Comparison of ENCODE assay signal across 21 mouse cellular contexts in the genomic region with DNA sequence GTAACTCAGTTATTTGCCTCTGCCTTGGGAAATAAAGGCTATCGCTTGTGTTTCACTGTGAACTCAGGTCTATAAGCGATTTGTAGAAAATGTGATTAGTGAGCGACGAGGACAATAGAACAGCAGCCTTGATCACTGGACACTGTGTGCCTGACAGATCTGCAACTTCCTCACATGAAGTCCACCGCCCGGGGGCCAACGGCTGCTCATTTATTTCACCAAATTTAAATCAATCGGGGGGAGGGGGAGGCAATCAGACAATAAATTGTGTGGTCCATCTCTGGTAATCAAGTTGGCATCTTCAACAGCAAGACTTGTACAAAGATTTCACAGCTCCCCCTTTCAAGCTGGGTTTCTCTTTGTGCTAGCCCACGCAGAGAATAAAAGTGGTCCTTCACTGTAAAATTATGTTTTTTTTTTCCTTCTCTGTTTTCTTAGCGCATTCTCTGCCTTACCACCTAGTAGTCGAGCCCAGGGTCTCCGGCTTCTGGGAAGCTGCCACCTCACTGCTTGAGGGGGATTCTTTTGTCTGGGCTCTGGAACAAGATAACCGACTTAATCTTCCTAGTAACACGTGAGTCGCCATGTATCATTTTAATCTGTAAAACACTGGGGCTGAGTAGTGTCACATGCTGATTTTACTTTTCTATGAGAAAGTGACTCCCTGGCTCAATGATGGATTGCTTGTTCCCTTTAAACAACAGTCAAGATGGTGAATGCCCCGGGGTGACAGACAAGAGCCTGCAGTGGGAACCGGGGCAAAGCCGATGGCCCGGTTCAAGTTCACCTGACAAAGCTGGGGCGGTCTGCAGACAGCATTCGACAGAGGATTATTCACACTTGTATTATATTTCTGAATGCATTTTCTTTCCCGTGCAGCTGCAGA. TPM values are rescaled to one million over a fixed set of nuclear protein-coding genes. Genes with fewer than 3 reads are reported as not detected.
A peak's percentile ranks its signal among the peaks of the same experiment; 100 is the strongest.
DNase-seq lines count a peak whose midpoint lies in the region; ATAC-seq and TF ChIP-seq lines count a peak whose summit lies in the region.
"Had no signal": no experiment of that assay in that cellular context is flagged by ENCODE, and none has a peak within 500 bp of the region (broad histone marks: within the 10 kb centered on the region; RNA-seq: fewer than 3 reads in every experiment).

No protein-coding gene starts in this region.

- no peaks in the 10 kb centered on the region for H3K9me3 ChIP-seq in forebrain, embryonic 12.5 days
- H3K9me3 ChIP-seq in hindbrain, embryonic 15.5 days = no peaks in the 10 kb centered on the region
- H3K9me3 ChIP-seq in midbrain, postnatal 0 days (ENCODE audit: low read length) = no peaks in the 10 kb centered on the region
- H3K9me3 ChIP-seq: embryonic facial prominence, embryonic 12.5 days; G1E; liver, embryonic 12.5 days had no signal

- no peak for TF ChIP-seq CTCF in midbrain, postnatal 0 days (IDR thresholded peaks at IDR 0.05)

- H3K4me3 ChIP-seq in forebrain, embryonic 12.5 days (replicated peaks) = no peak overlapping the region
- 0 out of 2 replicates have a peak overlapping the region, but pooled peaks have one; percentile 16 for H3K4me3 ChIP-seq in hindbrain, embryonic 15.5 days
- H3K4me3 ChIP-seq in midbrain, postnatal 0 days (ENCODE audit: low read depth, low read length) = peak overlapping the region; percentile 20; the same call in 1 of the 2 replicates
- H3K4me3 ChIP-seq: embryonic facial prominence, embryonic 12.5 days; heart, adult 2 months; liver, embryonic 12.5 days; myocyte had no signal

- ATAC-seq in forebrain, embryonic 12.5 days (ENCODE audit: low FRiP score) = peak; percentile 55; the same call in 1 of the 2 replicates
- no peak for ATAC-seq in hindbrain, embryonic 15.5 days (ENCODE audit: low FRiP score, low read depth)
- ATAC-seq in midbrain, postnatal 0 days (ENCODE audit: low FRiP score) = no peak
- ATAC-seq in erythroblast, adult 5-6 weeks (replicated peaks; ENCODE audit: low FRiP score, poor library complexity, severe bottlenecking) = no peak
- no peak for ATAC-seq in megakaryocyte-erythroid progenitor cell, adult 5-6 weeks (replicated peaks; ENCODE audit: low FRiP score, low TSS enrichment, poor library complexity, severe bottlenecking)
- ATAC-seq: activated CD4-positive, CD25-positive, alpha-beta regulatory T cell, adult 4 months; liver, embryonic 12.5 days had no signal

- H3K27ac ChIP-seq in forebrain, embryonic 12.5 days = peak overlapping the region; percentile 59
- no peak overlapping the region for H3K27ac ChIP-seq in hindbrain, embryonic 15.5 days (replicated peaks)
- no peak overlapping the region for H3K27ac ChIP-seq in midbrain, postnatal 0 days (ENCODE audit: low read depth, low read length)
- H3K27ac ChIP-seq: embryonic facial prominence, embryonic 12.5 days; heart, adult 2 months; liver, embryonic 12.5 days had no signal

- DNase-seq in brain, adult 2 months (ENCODE audit: low read depth, low spot score) = peak; percentile 4
- peak; percentile 19 for DNase-seq in midbrain, postnatal 0 days (ENCODE audit: low spot score)
- DNase-seq in right cerebral cortex, postnatal 10 days (ENCODE audit: low spot score in 2 of 2) = no peak
- no peak for DNase-seq in cerebellum, adult 8-10 months
- DNase-seq: cerebellum, adult 18-20 months; heart, adult 2 months; kidney, adult 9 months; lung, postnatal 10 days; thymus, adult 2 months had no signal

- peaks cover 25% of the 10 kb centered on the region for H3K4me1 ChIP-seq in forebrain, embryonic 12.5 days
- peaks cover 7% of the 10 kb centered on the region for H3K4me1 ChIP-seq in hindbrain, embryonic 15.5 days (replicated peaks)
- no peaks in the 10 kb centered on the region for H3K4me1 ChIP-seq in midbrain, postnatal 0 days (ENCODE audit: insufficient read depth, low read length)
- H3K4me1 ChIP-seq: embryonic facial prominence, embryonic 12.5 days; liver, embryonic 12.5 days had no signal

- no peak overlapping the region; the same call in 1 of the 2 replicates for H3K9ac ChIP-seq in forebrain, embryonic 12.5 days
- 0 out of 2 replicates have a peak overlapping the region, but pooled peaks have one; percentile 13 for H3K9ac ChIP-seq in hindbrain, embryonic 15.5 days
- 0 out of 2 replicates have a peak overlapping the region, but pooled peaks have one; percentile 29 for H3K9ac ChIP-seq in midbrain, postnatal 0 days (replicated peaks; ENCODE audit: low read length, poor library complexity, severe bottlenecking)
- H3K9ac ChIP-seq: embryonic facial prominence, embryonic 12.5 days; liver, embryonic 12.5 days had no signal

- H3K27me3 ChIP-seq in forebrain, embryonic 12.5 days = peaks cover 21% of the 10 kb centered on the region
- no peaks in the 10 kb centered on the region for H3K27me3 ChIP-seq in hindbrain, embryonic 15.5 days
- H3K27me3 ChIP-seq in midbrain, postnatal 0 days (ENCODE audit: insufficient read depth, low read length) = 0 out of 2 replicates have a peak, but pooled peaks cover 12% of the 10 kb centered on the region
- H3K27me3 ChIP-seq: embryonic facial prominence, embryonic 12.5 days; liver, embryonic 12.5 days had no signal

- no peaks in the 10 kb centered on the region for H3K36me3 ChIP-seq in forebrain, embryonic 12.5 days (replicated peaks)
- no peaks in the 10 kb centered on the region for H3K36me3 ChIP-seq in hindbrain, embryonic 15.5 days
- H3K36me3 ChIP-seq in midbrain, postnatal 0 days (ENCODE audit: insufficient read depth, low read length) = no peaks in the 10 kb centered on the region
- H3K36me3 ChIP-seq: embryonic facial prominence, embryonic 12.5 days; G1E; liver, embryonic 12.5 days had no signal

- WGBS in forebrain, embryonic 12.5 days = 21% methylated on average over 22 of the region's 22 CpGs
- 17% methylated on average over 22 of the region's 22 CpGs for WGBS in hindbrain, embryonic 15.5 days
- 15% methylated on average over 22 of the region's 22 CpGs for WGBS in midbrain, postnatal 0 days

- peak overlapping the region; percentile 25; the same call in 1 of the 2 replicates for H3K4me2 ChIP-seq in forebrain, embryonic 12.5 days
- H3K4me2 ChIP-seq in hindbrain, embryonic 15.5 days = peak overlapping the region; percentile 47
- H3K4me2 ChIP-seq in midbrain, postnatal 0 days (ENCODE audit: low read depth, low read length, poor library complexity, severe bottlenecking) = peak overlapping the region; percentile 36
- H3K4me2 ChIP-seq: embryonic facial prominence, embryonic 12.5 days; liver, embryonic 12.5 days had no signal

RNA-seq across cellular contexts. Expression of a gene that starts 29.0 kb away (rescaled TPM):
- 161 and 168 TPM in 2 replicates for polyA plus RNA-seq in forebrain, embryonic 12.5 days (2016; fragmentation: Nextera tagmentation; extraction: Ambion mirVana)
- 6.7 and 17.7 TPM in 2 replicates for polyA plus RNA-seq in hindbrain, embryonic 15.5 days (2015; fragmentation: Nextera tagmentation; extraction: Ambion mirVana)
- total RNA-seq in midbrain, postnatal 0 days (2014; rRNA removed) = 0.99 and 2.3 TPM in 2 replicates
- polyA plus RNA-seq in midbrain, postnatal 0 days (2015; fragmentation: Nextera tagmentation; extraction: Ambion mirVana) = 0.21 and 0.51 TPM in 2 replicates
- not detected in 2 replicates for total RNA-seq in erythroblast, adult 5-6 weeks (2015; ENCODE audit: low replicate concordance)
- total RNA-seq in erythroblast, adult 5-6 weeks (2017; ENCODE audit: low replicate concordance) = not detected in 2 replicates
- total RNA-seq in megakaryocyte-erythroid progenitor cell, adult 5-6 weeks (2014; fragmentation: Nextera tagmentation) = not detected in 2 replicates
- total RNA-seq in megakaryocyte-erythroid progenitor cell, adult 5-6 weeks (2017) = not detected in 2 replicates
- total RNA-seq: adrenal gland, postnatal 4 days; heart, adult 2 months; heart, postnatal 25 days had no signal
- polyA plus RNA-seq: activated CD4-positive, CD25-positive, alpha-beta regulatory T cell, adult 4 months; C2C12; G1E; heart, adult 2 months; liver, embryonic 12.5 days; myocyte had no signal

Comparison
In these comparisons a context has a peak if more than half of its experiments do, and no peak if none do; other contexts are left out.
1. DNase-seq: peak in brain, adult 2 months (single experiment) and midbrain, postnatal 0 days (single experiment); none in right cerebral cortex, postnatal 10 days (0 of 2) and cerebellum, adult 8-10 months (single experiment).
2. Peak in every context shown above with its lines, with median percentiles within 50 percentile points of each other: H3K4me2 ChIP-seq.